Mouse (Mus musculus) lung, adult 2 months (tissue): ENCODE measurements around the gene Nuak2.

Experiments used
- CTCF ChIP-seq: fragments of 200-500 bp; IDR thresholded peaks from 2 replicates; pipeline ENCODE4 v1.5.1; 2011; ENCODE audit warnings: mild to moderate bottlenecking, low read length, control low read depth; ENCODE audit not compliant: insufficient read depth
- POLR2A ChIP-seq: fragments of 200-500 bp; IDR thresholded peaks from 2 replicates; pipeline ENCODE4 v1.6.1; 2011; ENCODE audit warnings: low read depth, mild to moderate bottlenecking, control low read depth, low read length, borderline replicate concordance; ENCODE audit errors: extremely low read depth

- TF ChIP-seq POLR2A (no peak), CTCF (no peak)
These were observed 28.5 kb upstream of the Nuak2 start for GRCm38 (mm10) chr1:132287445-132287844.
